Mouse (Mus musculus) embryonic fibroblast, embryonic 13.5 days (primary cell): ENCODE results near the gene Tmie.

Experiments used
- CTCF ChIP-seq: IDR thresholded peaks from 2 replicates; pipeline ENCODE4 v1.5.1; 2011; ENCODE audit warnings: mild to moderate bottlenecking, control low read depth, low read length, moderate library complexity, borderline replicate concordance; ENCODE audit not compliant: insufficient read depth
- POLR2A ChIP-seq: IDR thresholded peaks from 2 replicates; pipeline ENCODE4 v1.6.1; 2011; ENCODE audit warnings: low read depth, mild to moderate bottlenecking, control low read depth, low read length, moderate library complexity

DNA sequence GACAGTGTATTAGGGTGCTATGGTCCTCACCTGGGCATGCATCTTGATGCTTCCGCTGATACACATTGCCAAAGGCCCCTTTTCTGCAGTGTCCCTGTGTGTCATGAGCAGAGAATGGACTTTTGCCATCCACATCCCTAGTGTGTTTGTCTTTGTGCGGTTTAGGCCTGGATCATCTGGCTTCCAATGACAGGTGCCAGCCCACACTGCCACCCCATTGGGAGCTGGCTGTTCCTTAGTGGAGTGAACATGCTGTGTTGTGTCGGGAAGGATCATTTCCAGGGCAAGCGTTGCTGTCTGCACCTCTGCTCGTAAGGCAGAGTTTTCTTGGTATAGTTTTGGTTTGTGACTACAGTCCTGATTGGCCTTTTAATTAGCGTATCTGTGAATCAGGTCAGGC, 21.3 kb upstream of the Tmie start:
- TF ChIP-seq POLR2A (no peak), CTCF (no peak)
